Mouse (Mus musculus) embryonic facial prominence, embryonic 13.5 days (tissue): Measurements from ENCODE around the gene Prkca. TPM values are rescaled to one million over a fixed set of nuclear protein-coding genes. Genes with fewer than 3 reads are reported as not detected.
A peak's percentile ranks its signal among the peaks of the same experiment; 100 is the strongest.

Experiments
- ATAC-seq: fragments of 200-750 bp; cut with Nextera tagmentation; 2 replicates; pipeline ENCODE4 v1.8.0; 2017; ENCODE audit warnings: low read depth; ENCODE audit not compliant: insufficient number of reproducible peaks, insufficient read depth, low FRiP score, low TSS enrichment
- H3K27ac ChIP-seq: fragments of 300-500 bp; sonication (generic); 2 replicates; pipeline ENCODE4 v1.5.1; 2015; ENCODE audit warnings: moderate library complexity, mild to moderate bottlenecking, inconsistent platforms
- H3K27me3 ChIP-seq: fragments of 300-500 bp; sonication (generic); 2 replicates; pipeline ENCODE4 v1.6.1; 2015; ENCODE audit warnings: mild to moderate bottlenecking, inconsistent platforms
- H3K36me3 ChIP-seq: fragments of 300-500 bp; sonication (generic); 2 replicates; pipeline ENCODE4 v1.6.1; 2015; ENCODE audit warnings: mild to moderate bottlenecking, inconsistent platforms
- H3K4me1 ChIP-seq: fragments of 300-500 bp; sonication (generic); 2 replicates; pipeline ENCODE4 v1.6.1; 2015; ENCODE audit warnings: inconsistent platforms
- H3K4me2 ChIP-seq: fragments of 300-500 bp; sonication (generic); 2 replicates; pipeline ENCODE4 v1.6.1; 2015; ENCODE audit warnings: moderate library complexity, mild to moderate bottlenecking, inconsistent platforms
- H3K4me3 ChIP-seq: fragments of 300-500 bp; sonication (generic); 2 replicates; pipeline ENCODE4 v1.5.1; 2015; ENCODE audit warnings: mild to moderate bottlenecking, inconsistent platforms
- H3K9ac ChIP-seq: fragments of 300-500 bp; sonication (generic); 2 replicates; pipeline ENCODE4 v1.6.1; 2015; ENCODE audit warnings: mild to moderate bottlenecking, inconsistent platforms
- H3K9me3 ChIP-seq: fragments of 300-500 bp; sonication (generic); 2 replicates; pipeline ENCODE4 v1.6.1; 2016; ENCODE audit warnings: inconsistent platforms
- WGBS: fragments of 180-500 bp; shearing (Covaris S2); methylation state at CpG from one replicate; pipeline ENCODE4 v1.1.7; 2015; ENCODE audit warnings: mixed read lengths; 5-methylcytosine and 5-hydroxymethylcytosine counted together
- polyA plus RNA-seq: library from polyadenylated mRNA; unstranded; fragments of >200 nt; fragmentation: Nextera tagmentation; extraction: Ambion mirVana; gene quantifications from 2 replicates; pipeline ENCODE4 v1.2.1, GENCODE M21; 2015

Gene Prkca
- polyA plus RNA-seq, 1 experiment from 2014 or later, result 10.2 TPM

DNA sequence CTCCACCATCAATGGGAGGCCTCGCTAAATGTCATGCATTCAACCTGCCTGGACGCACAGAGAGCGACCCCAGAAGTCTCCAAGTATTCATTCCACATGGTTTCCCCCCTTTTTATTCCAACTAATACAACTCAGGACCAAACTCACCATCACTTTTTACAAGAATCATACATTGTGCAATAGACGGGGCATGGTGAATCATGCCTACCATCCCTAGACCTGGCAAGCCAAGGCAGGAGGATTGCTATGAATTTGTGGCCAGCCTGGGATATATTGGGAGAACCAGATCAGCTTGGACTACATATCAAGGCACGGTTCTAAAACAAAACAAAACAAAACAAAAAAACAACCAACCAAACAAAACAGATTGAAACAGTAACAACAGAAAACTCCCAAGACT, 19.2 kb upstream of the Prkca start:
- Histone ChIP-seq H3K36me3 (no peaks in the 10 kb centered on the region), H3K4me3 (no peak overlapping the region), H3K4me1 (peaks cover 11% of the 10 kb centered on the region), H3K27me3 (no peaks in the 10 kb centered on the region), H3K4me2 (no peak overlapping the region), H3K9me3 (no peaks in the 10 kb centered on the region), H3K27ac (no peak overlapping the region), H3K9ac (no peak overlapping the region)
- 88% methylated on average over 5 of the region's 5 CpGs for WGBS
- no peak for ATAC-seq

DNA sequence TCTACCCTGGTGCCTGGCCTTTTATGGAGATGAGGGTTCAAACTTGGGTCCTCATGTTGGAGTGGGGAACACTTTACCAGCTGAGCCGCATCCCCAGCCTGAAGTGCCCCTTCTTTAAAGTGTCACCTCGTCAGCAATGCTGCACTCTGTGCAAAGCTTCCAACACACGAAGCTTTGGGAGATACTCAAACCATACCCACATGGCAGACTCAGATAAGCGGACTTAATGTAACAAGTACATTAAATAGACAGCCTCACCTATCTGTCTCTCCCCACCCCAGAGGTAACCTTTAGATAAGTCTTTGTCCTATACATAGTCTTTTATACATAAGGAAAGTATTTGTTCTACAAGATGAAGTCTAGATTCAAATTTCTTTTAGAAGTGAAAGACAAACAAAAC, 17.3 kb upstream of the Prkca start:
- H3K4me1 ChIP-seq, result peaks cover 8% of the 10 kb centered on the region; the same call in 1 of the 2 replicates
- H3K27me3 ChIP-seq, result no peaks in the 10 kb centered on the region
- no peaks in the 10 kb centered on the region for H3K36me3 ChIP-seq
- H3K9ac ChIP-seq, result no peak overlapping the region
- no peak overlapping the region for H3K4me2 ChIP-seq
- H3K27ac ChIP-seq, result no peak overlapping the region
- ATAC-seq, result no peak
- H3K9me3 ChIP-seq, result no peaks in the 10 kb centered on the region
- WGBS, result 81% methylated on average over 4 of the region's 4 CpGs
- H3K4me3 ChIP-seq, result no peak overlapping the region

DNA sequence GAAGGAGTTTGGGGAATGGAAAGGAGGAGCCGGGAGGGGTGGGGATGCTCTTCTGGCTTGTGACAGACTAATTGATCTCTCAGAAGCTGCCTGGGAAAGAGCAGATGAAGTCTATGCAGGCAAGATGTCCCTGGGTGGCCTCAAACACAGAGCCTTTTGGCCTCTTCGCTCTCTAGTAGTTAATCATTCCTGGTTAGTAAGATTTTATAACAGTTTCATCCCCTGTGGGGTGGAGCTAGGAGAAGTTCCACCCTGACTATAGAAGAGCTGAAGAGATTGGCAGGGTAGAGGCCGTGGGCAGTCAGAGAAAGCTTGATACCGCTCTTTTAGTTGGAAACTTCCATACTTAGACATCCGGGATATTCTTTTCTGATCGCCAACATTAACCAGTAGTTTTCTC, 15.2 kb upstream of the Prkca start:
- Histone ChIP-seq H3K27me3 (no peaks in the 10 kb centered on the region), H3K9me3 (no peaks in the 10 kb centered on the region), H3K4me1 (no peaks in the 10 kb centered on the region), H3K4me2 (no peak overlapping the region), H3K27ac (no peak overlapping the region), H3K9ac (no peak overlapping the region), H3K36me3 (no peaks in the 10 kb centered on the region), H3K4me3 (no peak overlapping the region)
- ATAC-seq, result no peak
- WGBS, result 80% methylated on average over 6 of the region's 6 CpGs

DNA sequence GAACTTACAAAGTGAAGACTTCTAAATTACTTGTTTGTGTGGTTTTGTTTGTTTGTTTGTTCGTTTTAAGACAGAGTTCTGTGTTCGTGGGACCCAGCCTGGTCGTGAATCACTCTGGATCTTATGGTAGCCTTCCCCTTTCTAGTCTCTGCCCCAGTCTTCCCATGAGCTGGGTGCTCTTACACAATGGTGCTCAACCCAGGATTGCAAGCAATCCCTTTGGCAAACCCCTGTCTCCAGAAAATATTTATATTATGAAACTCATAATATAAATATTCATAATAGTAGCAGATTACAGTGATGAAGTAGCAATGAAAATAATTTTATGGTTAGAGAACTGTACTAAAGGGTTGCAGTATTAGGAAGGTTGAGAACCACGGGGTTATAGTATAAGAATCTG, 12.3 kb upstream of the Prkca start:
- no peak for ATAC-seq
- Histone ChIP-seq H3K4me3 (no peak overlapping the region), H3K27ac (no peak overlapping the region), H3K36me3 (no peaks in the 10 kb centered on the region), H3K4me1 (no peaks in the 10 kb centered on the region), H3K9ac (no peak overlapping the region), H3K9me3 (no peaks in the 10 kb centered on the region), H3K4me2 (no peak overlapping the region), H3K27me3 (no peaks in the 10 kb centered on the region)
- WGBS, result 80% methylated on average over 4 of the region's 4 CpGs

DNA sequence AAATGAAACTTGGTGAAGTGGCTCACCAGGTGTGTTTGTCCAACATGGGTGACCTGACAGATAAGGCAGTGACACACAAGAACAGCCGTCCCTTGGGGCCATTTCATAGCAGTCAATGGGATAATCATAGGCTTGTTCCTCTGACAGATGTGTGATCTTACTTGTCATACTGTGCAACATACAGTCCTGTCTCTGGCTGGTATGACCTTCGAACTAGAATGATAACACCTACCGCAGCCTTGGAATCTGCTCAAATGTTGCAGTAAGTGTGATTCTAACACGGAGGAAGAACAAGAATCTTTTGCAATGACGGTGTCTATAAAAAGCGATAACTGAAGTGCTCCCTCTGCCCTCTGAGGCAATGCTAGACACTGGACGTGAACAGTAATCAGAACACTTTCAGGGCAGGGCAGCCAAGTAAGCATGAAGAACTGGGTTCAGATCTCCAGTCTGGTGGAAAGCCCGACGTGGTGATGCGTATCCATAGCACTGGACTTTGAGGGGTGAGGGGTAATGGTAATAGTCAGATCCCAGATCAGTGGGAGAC, 9.2 kb upstream of the Prkca start:
- Histone ChIP-seq H3K4me3 (no peak overlapping the region), H3K27me3 (no peaks in the 10 kb centered on the region), H3K4me2 (no peak overlapping the region), H3K36me3 (no peaks in the 10 kb centered on the region), H3K9ac (no peak overlapping the region), H3K4me1 (no peaks in the 10 kb centered on the region), H3K27ac (no peak overlapping the region), H3K9me3 (no peaks in the 10 kb centered on the region)
- ATAC-seq, result no peak
- 89% methylated on average over 10 of the region's 10 CpGs for WGBS

DNA sequence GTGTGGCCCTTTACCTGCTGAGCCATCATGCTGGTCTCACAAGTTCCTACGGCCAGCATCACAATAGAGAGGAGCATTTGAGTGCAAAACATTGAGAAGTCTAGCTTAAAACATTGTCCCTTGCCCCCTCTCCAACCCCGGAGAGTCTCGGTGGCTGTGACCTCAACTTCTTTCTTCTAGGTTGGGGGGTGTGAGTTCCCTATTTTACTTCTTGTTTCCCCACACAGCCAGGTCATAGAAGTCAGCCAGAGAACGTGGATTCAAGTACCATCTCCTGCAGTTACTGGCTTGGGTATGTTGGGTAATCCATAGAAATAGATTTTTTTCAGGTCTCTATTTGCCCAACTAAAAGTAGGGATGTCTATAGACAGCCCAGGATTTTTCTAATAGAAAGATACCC, 7.1 kb upstream of the Prkca start:
- Histone ChIP-seq H3K4me2 (no peak overlapping the region), H3K27ac (no peak overlapping the region), H3K4me3 (no peak overlapping the region), H3K4me1 (no peaks in the 10 kb centered on the region), H3K9ac (no peak overlapping the region), H3K27me3 (no peaks in the 10 kb centered on the region), H3K9me3 (no peaks in the 10 kb centered on the region), H3K36me3 (no peaks in the 10 kb centered on the region)
- ATAC-seq, result no peak
- WGBS, result 81% methylated on average over 4 of the region's 4 CpGs

DNA sequence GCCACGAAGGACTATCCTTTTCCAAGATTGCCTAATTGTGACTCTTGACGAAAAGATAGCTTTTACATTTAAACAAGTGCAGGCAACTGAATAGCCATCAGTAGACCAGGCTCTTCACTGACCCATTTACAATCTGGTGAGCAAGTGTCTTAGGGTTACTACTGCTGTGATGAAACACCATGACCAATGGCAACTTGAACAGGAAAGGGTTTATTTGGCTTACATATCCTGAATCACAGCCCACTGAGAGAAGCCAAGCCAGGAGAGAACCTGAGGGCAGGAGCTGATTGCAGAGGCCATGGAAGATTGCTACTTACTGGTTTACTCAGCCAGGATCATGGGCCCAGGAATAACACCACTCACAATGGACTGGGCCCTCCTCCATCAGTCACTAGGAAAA, 1.6 kb upstream of the Prkca start:
- H3K4me1 ChIP-seq, result peaks cover 18% of the 10 kb centered on the region
- H3K9ac ChIP-seq, result no peak overlapping the region
- H3K36me3 ChIP-seq, result no peaks in the 10 kb centered on the region
- no peak overlapping the region for H3K27ac ChIP-seq
- no peaks in the 10 kb centered on the region for H3K9me3 ChIP-seq
- WGBS, result 79% methylated on average over 2 of the region's 2 CpGs
- no peak overlapping the region for H3K4me3 ChIP-seq
- ATAC-seq, result no peak
- H3K27me3 ChIP-seq, result peaks cover 6% of the 10 kb centered on the region
- no peak overlapping the region for H3K4me2 ChIP-seq

DNA sequence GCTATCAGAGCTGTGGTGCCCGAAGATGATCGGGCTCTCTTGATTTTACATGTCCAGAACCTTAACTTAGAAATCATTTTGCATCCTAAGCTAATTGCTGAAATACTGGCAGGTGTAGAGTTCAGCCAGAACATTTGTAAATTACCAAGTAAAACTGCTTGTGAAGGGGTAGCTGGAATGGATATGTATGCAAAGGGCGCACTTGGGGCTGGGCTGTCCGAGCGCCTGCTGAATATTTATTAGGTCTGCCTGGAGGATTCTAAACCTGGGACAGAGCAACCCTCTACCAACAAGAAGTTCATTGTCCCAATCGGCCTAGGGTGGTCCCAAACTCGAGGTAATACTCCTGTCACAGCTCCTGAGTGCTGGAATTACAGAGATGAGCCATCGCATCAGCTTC, 1.0 kb upstream of the Prkca start:
- no peak for ATAC-seq
- Histone ChIP-seq H3K4me1 (peaks cover 18% of the 10 kb centered on the region), H3K27ac (no peak overlapping the region), H3K9me3 (no peaks in the 10 kb centered on the region), H3K4me2 (peak overlapping the region; percentile 100), H3K9ac (no peak overlapping the region), H3K4me3 (peak overlapping the region; percentile 76), H3K27me3 (peaks cover 6% of the 10 kb centered on the region), H3K36me3 (no peaks in the 10 kb centered on the region)
- 52% methylated on average over 8 of the region's 8 CpGs for WGBS

DNA sequence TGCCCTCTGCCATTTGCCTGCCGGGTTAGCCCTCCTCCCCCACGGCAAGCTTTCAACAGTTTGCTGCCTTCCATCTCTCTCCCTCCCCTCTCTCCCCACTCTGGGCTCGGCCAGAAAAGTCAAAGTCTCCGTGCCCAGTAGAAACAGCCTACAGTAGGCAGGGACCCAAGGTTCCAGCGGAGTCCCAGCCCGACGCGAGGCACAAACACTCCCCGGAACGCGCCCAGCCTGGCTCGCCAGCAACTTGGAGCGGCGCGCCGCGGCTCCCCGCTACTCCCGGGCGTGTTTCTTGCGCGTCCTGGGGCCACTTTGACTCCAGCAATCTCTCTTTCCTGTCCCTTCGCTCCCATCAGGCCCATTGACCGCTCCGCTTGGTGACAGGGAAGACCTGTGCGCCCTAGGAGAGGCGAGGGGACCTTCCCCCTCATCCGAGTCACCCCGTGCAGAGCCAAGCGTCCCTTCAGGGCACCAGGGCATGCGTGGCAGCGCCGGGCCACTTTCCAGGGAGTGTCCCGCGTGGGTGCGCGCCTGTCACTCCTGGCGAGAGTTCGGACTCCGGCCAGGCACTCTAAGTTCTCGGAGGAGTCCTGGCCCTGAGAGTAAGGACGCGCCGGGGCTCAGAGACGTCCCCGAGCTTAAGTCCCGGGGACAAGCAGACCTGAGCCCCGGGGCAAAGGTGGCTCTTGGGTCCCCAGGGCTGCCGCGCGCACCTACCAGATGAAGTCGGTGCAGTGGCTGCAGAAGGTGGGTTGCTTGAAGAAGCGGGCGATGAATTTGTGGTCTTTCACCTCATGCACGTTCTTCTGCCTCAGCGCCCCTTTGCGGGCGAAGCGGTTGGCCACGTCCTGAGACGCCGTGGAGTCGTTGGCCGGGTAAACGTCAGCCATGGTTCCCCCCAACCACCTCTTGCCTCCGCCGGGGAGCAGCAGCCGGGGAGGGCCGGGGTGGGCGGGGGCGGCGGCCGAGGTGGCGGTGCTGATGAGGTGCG, 653 bp downstream of the Prkca start, which contains the start of gene Apoh:
Gene Apoh, plus strand, starts transcription at position 574 of the 988 bp plus-strand sequence.
- H3K9me3 ChIP-seq, result no peaks in the 10 kb centered on the region
- peaks cover 6% of the 10 kb centered on the region for H3K27me3 ChIP-seq
- peak within 1 kb of the TSS; percentile 76 for H3K4me3 ChIP-seq
- H3K4me1 ChIP-seq, result peaks cover 18% of the 10 kb centered on the region
- ATAC-seq, result peak; percentile 57
- peak within 1 kb of the TSS; percentile 100 for H3K4me2 ChIP-seq
- peak within 1 kb of the TSS; percentile 84 for H3K27ac ChIP-seq
- WGBS, result under 1% methylated on average over 70 of the region's 75 CpGs
- peak within 1 kb of the TSS; percentile 85 for H3K9ac ChIP-seq
- no peaks in the 10 kb centered on the region for H3K36me3 ChIP-seq

DNA sequence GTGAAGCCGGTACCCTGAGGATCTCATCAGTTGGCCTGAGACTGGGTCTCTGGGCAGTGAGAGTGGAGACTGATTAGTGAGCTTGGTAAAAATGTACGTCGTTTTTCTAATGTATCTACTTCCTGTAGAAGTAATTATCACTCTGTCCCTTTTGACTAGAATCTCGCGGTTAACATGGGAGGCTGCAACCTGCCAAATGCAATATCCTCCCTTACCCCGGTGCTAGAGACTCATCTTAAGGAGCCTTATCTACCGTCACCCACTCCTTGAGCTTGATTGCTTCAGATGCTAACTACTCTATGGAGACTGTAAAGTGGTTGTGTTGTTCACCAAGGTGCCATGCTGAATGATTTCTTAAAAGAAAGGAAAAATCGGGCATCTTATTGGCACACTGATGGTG, 1.9 kb downstream of the Prkca start:
- no peak overlapping the region for H3K27ac ChIP-seq
- H3K4me1 ChIP-seq, result peaks cover 21% of the 10 kb centered on the region
- no peak for ATAC-seq
- H3K4me3 ChIP-seq, result peak overlapping the region; percentile 76
- no peaks in the 10 kb centered on the region for H3K9me3 ChIP-seq
- peak overlapping the region; percentile 44; the same call in 1 of the 2 replicates for H3K9ac ChIP-seq
- 39% methylated on average over 8 of the region's 8 CpGs for WGBS
- H3K27me3 ChIP-seq, result peaks cover 6% of the 10 kb centered on the region
- peak overlapping the region; percentile 100 for H3K4me2 ChIP-seq
- H3K36me3 ChIP-seq, result no peaks in the 10 kb centered on the region

DNA sequence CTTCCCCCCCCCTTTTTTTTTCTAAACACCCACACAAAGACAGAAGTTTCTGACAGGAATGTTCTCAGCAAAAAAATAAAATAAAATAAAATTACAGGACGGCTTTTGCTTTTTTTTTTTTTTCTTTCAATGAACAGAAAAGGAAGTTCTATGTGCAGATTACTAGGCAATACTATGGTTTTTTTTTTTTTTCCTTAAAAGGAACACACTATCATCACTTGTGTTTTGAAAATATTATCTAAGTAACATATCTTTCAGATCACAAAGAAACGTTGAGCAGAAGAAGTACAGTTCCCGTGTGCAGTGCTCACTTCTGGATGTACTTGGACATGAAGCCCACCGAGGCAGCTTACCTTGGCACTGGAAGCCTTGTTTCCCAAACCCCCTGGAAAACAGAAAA, 3.4 kb downstream of the Prkca start:
- peaks cover 6% of the 10 kb centered on the region for H3K27me3 ChIP-seq
- 86% methylated on average over 4 of the region's 4 CpGs for WGBS
- no peak for ATAC-seq
- no peaks in the 10 kb centered on the region for H3K36me3 ChIP-seq
- no peak overlapping the region for H3K4me2 ChIP-seq
- H3K9ac ChIP-seq, result no peak overlapping the region
- peaks cover 28% of the 10 kb centered on the region for H3K4me1 ChIP-seq
- no peak overlapping the region for H3K4me3 ChIP-seq
- H3K27ac ChIP-seq, result no peak overlapping the region
- H3K9me3 ChIP-seq, result no peaks in the 10 kb centered on the region

DNA sequence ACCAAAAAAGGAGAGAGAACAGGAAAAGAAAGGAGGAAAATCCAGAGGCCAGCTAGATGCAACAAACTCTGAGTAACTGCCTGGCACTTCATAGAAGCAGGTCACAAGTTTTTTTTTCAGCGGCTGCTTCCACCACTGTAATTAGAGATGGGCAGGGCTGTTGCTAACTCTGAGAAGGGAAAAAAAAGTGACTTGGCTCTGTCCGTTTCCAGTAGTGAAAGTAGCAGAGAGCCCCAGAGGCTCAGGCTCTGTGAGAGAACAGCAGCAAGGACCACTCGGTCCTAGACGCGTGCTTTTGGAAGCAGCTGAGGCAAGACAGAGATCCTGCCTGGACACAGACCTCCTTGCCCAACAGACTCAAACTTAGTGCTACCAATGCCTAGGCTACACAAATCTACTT, 7.3 kb downstream of the Prkca start:
- peaks cover 9% of the 10 kb centered on the region for H3K4me1 ChIP-seq
- 28% methylated on average over 5 of the region's 5 CpGs for WGBS
- no peak overlapping the region for H3K4me3 ChIP-seq
- ATAC-seq, result no peak
- H3K27me3 ChIP-seq, result no peaks in the 10 kb centered on the region
- no peak overlapping the region for H3K9ac ChIP-seq
- H3K9me3 ChIP-seq, result no peaks in the 10 kb centered on the region
- H3K27ac ChIP-seq, result no peak overlapping the region
- H3K36me3 ChIP-seq, result no peaks in the 10 kb centered on the region
- H3K4me2 ChIP-seq, result no peak overlapping the region
